Mouse (Mus musculus) heart, embryonic 16.5 days (tissue): ENCODE results near the gene Fam189b. TPM values are rescaled to one million over a fixed set of nuclear protein-coding genes. Genes with fewer than 3 reads are reported as not detected.
A peak's percentile ranks its signal among the peaks of the same experiment; 100 is the strongest.

ENCODE experiments used
- ATAC-seq: fragments of 200-750 bp; cut with Nextera tagmentation; replicated peaks from 2 replicates; pipeline ENCODE4 v1.8.0; 2017; ENCODE audit warnings: moderate number of reproducible peaks; ENCODE audit not compliant: insufficient read depth, low FRiP score; ENCODE audit errors: extremely low read depth
- H3K27ac ChIP-seq: fragments of 300-500 bp; sonication (generic); 2 replicates; pipeline ENCODE4 v1.5.1; 2014; ENCODE audit warnings: mild to moderate bottlenecking, low read length, control low read depth, moderate library complexity
- H3K27me3 ChIP-seq: fragments of 300-500 bp; sonication (generic); 2 replicates; pipeline ENCODE4 v1.6.1; 2014; ENCODE audit warnings: low read length, mixed read lengths; ENCODE audit not compliant: control insufficient read depth, insufficient read depth
- H3K36me3 ChIP-seq: fragments of 300-500 bp; sonication (generic); 2 replicates; pipeline ENCODE4 v1.6.1; 2014; ENCODE audit not compliant: control insufficient read depth, insufficient read depth
- H3K4me1 ChIP-seq: fragments of 300-500 bp; sonication (generic); 2 replicates; pipeline ENCODE4 v1.6.1; 2014; ENCODE audit warnings: low read length, mixed read lengths; ENCODE audit not compliant: control insufficient read depth, insufficient read depth
- H3K4me2 ChIP-seq: fragments of 300-500 bp; sonication (generic); 2 replicates; pipeline ENCODE4 v1.6.1; 2014; ENCODE audit warnings: low read depth, mild to moderate bottlenecking, control low read depth, low read length
- H3K4me3 ChIP-seq: fragments of 300-500 bp; sonication (generic); 2 replicates; pipeline ENCODE4 v1.5.1; 2014; ENCODE audit warnings: mild to moderate bottlenecking, control low read depth, low read length
- H3K9ac ChIP-seq: fragments of 300-500 bp; sonication (generic); 2 replicates; pipeline ENCODE4 v1.6.1; 2014; ENCODE audit warnings: low read length, control low read depth
- H3K9me3 ChIP-seq: fragments of 300-500 bp; sonication (generic); replicated peaks from 2 replicates; pipeline ENCODE4 v1.6.1; 2016; ENCODE audit warnings: low read length; ENCODE audit not compliant: control insufficient read depth
- WGBS: fragments of 180-500 bp; shearing (Covaris S2); extraction: QIAGEN DNeasy Blood & Tissue Kit; methylation state at CpG from one replicate; pipeline ENCODE4 v1.1.7; 2014; 5-methylcytosine and 5-hydroxymethylcytosine counted together
- microRNA counts: library from miRNA; unstranded; fragments of <30 nt; microRNA quantifications from one replicate; lab custom pipeline; 2016
- microRNA-seq: library from miRNA; unstranded; fragments of <30 nt; microRNA quantifications from one replicate; pipeline ENCODE4, GENCODE M21; 2017
- polyA plus RNA-seq: library from polyadenylated mRNA; unstranded; fragments of >200 nt; fragmentation: Nextera tagmentation; extraction: Ambion mirVana; gene quantifications from 2 replicates; pipeline ENCODE4 v1.2.1, GENCODE M21; 2015

Fam189b gene
- polyA plus RNA-seq, 1 experiment from 2014 or later: 17.7 TPM

- no peaks in the 10 kb centered on the region for H3K9me3 ChIP-seq
- H3K27ac ChIP-seq: peak overlapping the region; percentile 64
- no peaks in the 10 kb centered on the region for H3K36me3 ChIP-seq
- H3K27me3 ChIP-seq: 0 out of 2 replicates have a peak, but pooled peaks cover 3% of the 10 kb centered on the region
- peaks cover 14% of the 10 kb centered on the region for H3K4me1 ChIP-seq
- H3K9ac ChIP-seq: peak overlapping the region; percentile 44; the same call in 1 of the 2 replicates
- 37% methylated on average over 14 of the region's 14 CpGs for WGBS
- ATAC-seq: peak; percentile 74
- H3K4me3 ChIP-seq: no peak overlapping the region
- peak overlapping the region; percentile 17; the same call in 1 of the 2 replicates for H3K4me2 ChIP-seq
Measured at GRCm38 (mm10) chr3:89233562-89234110, 50.7 kb downstream of the Fam189b start.

- H3K4me1 ChIP-seq: peaks cover 14% of the 10 kb centered on the region
- H3K27ac ChIP-seq: no peak overlapping the region
- ATAC-seq: no peak
- no peak overlapping the region for H3K4me2 ChIP-seq
- WGBS: 74% methylated on average over 10 of the region's 10 CpGs
- H3K36me3 ChIP-seq: no peaks in the 10 kb centered on the region
- no peaks in the 10 kb centered on the region for H3K27me3 ChIP-seq
- H3K9ac ChIP-seq: no peak overlapping the region
- H3K4me3 ChIP-seq: no peak overlapping the region
- no peaks in the 10 kb centered on the region for H3K9me3 ChIP-seq
Measured at GRCm38 (mm10) chr3:89236516-89236915, 53.6 kb downstream of the Fam189b start.

GRCm38 (mm10) chr3:89237682-89238081 is 54.7 kb downstream of the Fam189b start:
- Histone ChIP-seq H3K36me3 (no peaks in the 10 kb centered on the region), H3K4me1 (peaks cover 12% of the 10 kb centered on the region), H3K4me2 (no peak overlapping the region), H3K4me3 (no peak overlapping the region), H3K9ac (no peak overlapping the region), H3K27me3 (no peaks in the 10 kb centered on the region), H3K27ac (no peak overlapping the region), H3K9me3 (no peaks in the 10 kb centered on the region)
- ATAC-seq: no peak
- WGBS: 87% methylated on average over 21 of the region's 21 CpGs

GRCm38 (mm10) chr3:89238494-89238893 is 55.6 kb downstream of the Fam189b start:
- WGBS: 59% methylated on average over 12 of the region's 12 CpGs
- Histone ChIP-seq H3K36me3 (no peaks in the 10 kb centered on the region), H3K27ac (no peak overlapping the region), H3K9ac (no peak overlapping the region), H3K4me2 (no peak overlapping the region), H3K9me3 (no peaks in the 10 kb centered on the region), H3K4me1 (peaks cover 4% of the 10 kb centered on the region), H3K27me3 (no peaks in the 10 kb centered on the region), H3K4me3 (no peak overlapping the region)
- no peak for ATAC-seq

MicroRNAs encoded within 50 kb of the gene (microRNA counts, 519-probe panel; counts per million panel counts)
- microRNA mmu-miR-92b (lab: Ali Mortazavi, UCI): 1,193 counts per million, percentile 6 among the panel's probes with 10 or more counts

Small RNAs within 50 kb of the gene (microRNA-seq; reads per million reads assigned to microRNA genes)
- gene Mir92b: 327 reads per million, percentile 68 among the genes with 10 or more reads in this experiment

Other genes with a start within 250 kb of the Fam189b start
- gene Ash1l, start 232.5 kb upstream of the Fam189b start, polyA plus RNA-seq: 14.5 and 15.6 TPM in 2 replicates
- 145 and 148 TPM in 2 replicates for gene Dap3, start 232.0 kb upstream of the Fam189b start, polyA plus RNA-seq
- gene Rusc1, start 89.8 kb upstream of the Fam189b start, polyA plus RNA-seq: 8.1 and 10.2 TPM in 2 replicates
- gene Gm43738, start 82.0 kb upstream of the Fam189b start, polyA plus RNA-seq: not detected in 2 replicates
- 103 and 116 TPM in 2 replicates for gene Fdps, start 81.2 kb upstream of the Fam189b start, polyA plus RNA-seq
- gene Pklr, start 47.0 kb upstream of the Fam189b start, polyA plus RNA-seq: 0.20 and 0.64 TPM in 2 replicates
- 0.70 and 0.76 TPM in 2 replicates for gene Hcn3, start 22.9 kb upstream of the Fam189b start, polyA plus RNA-seq
- 15.9 and 17.9 TPM in 2 replicates for gene Clk2, start 18.3 kb upstream of the Fam189b start, polyA plus RNA-seq
- 89.5 and 93.9 TPM in 2 replicates for gene Scamp3, start 5.7 kb upstream of the Fam189b start, polyA plus RNA-seq
- 33.2 and 33.3 TPM in 2 replicates for gene Gba, start 19.8 kb downstream of the Fam189b start, polyA plus RNA-seq
- gene Thbs3, start 32.0 kb downstream of the Fam189b start, polyA plus RNA-seq: 24.0 TPM in 2 replicates
- gene Mtx1, start 43.9 kb downstream of the Fam189b start, polyA plus RNA-seq: 120 and 127 TPM in 2 replicates
- 3.3 and 11.3 TPM in 2 replicates for gene Muc1, start 45.9 kb downstream of the Fam189b start, polyA plus RNA-seq
- 202 and 234 TPM in 2 replicates for gene Krtcap2, start 62.8 kb downstream of the Fam189b start, polyA plus RNA-seq
- gene Trim46, start 63.2 kb downstream of the Fam189b start, polyA plus RNA-seq: 1.1 and 1.3 TPM in 2 replicates
- 65.3 and 79.6 TPM in 2 replicates for gene Dpm3, start 76.2 kb downstream of the Fam189b start, polyA plus RNA-seq
- gene Slc50a1, start 87.4 kb downstream of the Fam189b start, polyA plus RNA-seq: 44.8 and 51.1 TPM in 2 replicates
- gene Efna1, start 98.0 kb downstream of the Fam189b start, polyA plus RNA-seq: 34.4 and 45.5 TPM in 2 replicates
- gene Efna3, start 139.8 kb downstream of the Fam189b start, polyA plus RNA-seq: 0.89 and 1.1 TPM in 2 replicates
- gene Efna4, start 154.9 kb downstream of the Fam189b start, polyA plus RNA-seq: 5.2 and 7.3 TPM in 2 replicates
- gene Adam15, start 166.9 kb downstream of the Fam189b start, polyA plus RNA-seq: 61.5 and 73.6 TPM in 2 replicates
- gene Dcst2, start 178.8 kb downstream of the Fam189b start, polyA plus RNA-seq: not detected in 2 replicates
- 0.06 and 0.21 TPM in 2 replicates for gene Dcst1, start 182.1 kb downstream of the Fam189b start, polyA plus RNA-seq
- gene Zbtb7b, start 211.6 kb downstream of the Fam189b start, polyA plus RNA-seq: 1.7 and 2.6 TPM in 2 replicates
- 1.7 TPM in 1 of 2 replicates, not detected in the other for gene Lenep, start 219.7 kb downstream of the Fam189b start, polyA plus RNA-seq
- gene Flad1, start 228.7 kb downstream of the Fam189b start, polyA plus RNA-seq: 38.8 and 41.0 TPM in 2 replicates
- gene Cks1b, start 235.2 kb downstream of the Fam189b start, polyA plus RNA-seq: 288 and 304 TPM in 2 replicates
- 67.7 and 72.3 TPM in 2 replicates for gene Shc1, start 235.3 kb downstream of the Fam189b start, polyA plus RNA-seq
- 21.8 and 24.0 TPM in 2 replicates for gene Pygo2, start 247.1 kb downstream of the Fam189b start, polyA plus RNA-seq